Mouse (Mus musculus): ENCODE measurements around the gene Ppp6r2. TPM values are rescaled to one million over a fixed set of nuclear protein-coding genes. Genes with fewer than 3 reads are reported as not detected.

Ppp6r2 gene
- polyA plus RNA-seq, 1 experiment from 2014 or later: 25.0 TPM

- Histone ChIP-seq H3K4me2 (no peak overlapping the region), H3K27ac (no peak overlapping the region), H3K4me1 (peaks cover 27% of the 10 kb centered on the region), H3K27me3 (no peaks in the 10 kb centered on the region), H3K36me3 (peaks cover 22% of the 10 kb centered on the region), H3K4me3 (no peak overlapping the region), H3K9ac (no peak overlapping the region), H3K9me3 (no peaks in the 10 kb centered on the region)
- 50% methylated on average over 5 of the region's 5 CpGs for WGBS
- no peak for ATAC-seq (ENCODE audit: insufficient number of reproducible peaks, low FRiP score, low TSS enrichment, low read depth)
Measured at GRCm38 (mm10) chr15:89184141-89184936, 27.0 kb upstream of the Ppp6r2 start.

GRCm38 (mm10) chr15:89184937-89185227 lies 26.5 kb upstream of the Ppp6r2 start:
- Histone ChIP-seq H3K9ac (no peak overlapping the region), H3K9me3 (no peaks in the 10 kb centered on the region), H3K4me3 (no peak overlapping the region), H3K4me2 (no peak overlapping the region), H3K27ac (no peak overlapping the region), H3K4me1 (peaks cover 24% of the 10 kb centered on the region), H3K36me3 (peaks cover 24% of the 10 kb centered on the region), H3K27me3 (no peaks in the 10 kb centered on the region)
- ATAC-seq (ENCODE audit: insufficient number of reproducible peaks, low FRiP score, low TSS enrichment, low read depth): no peak
- WGBS: 83% methylated on average over 5 of the region's 5 CpGs

GRCm38 (mm10) chr15:89195261-89195681 lies 16.1 kb upstream of the Ppp6r2 start:
- Histone ChIP-seq H3K36me3 (peaks cover 7% of the 10 kb centered on the region; the same call in 1 of the 2 replicates), H3K4me2 (peak overlapping the region; percentile 66), H3K27ac (peak overlapping the region; percentile 100), H3K9ac (peak overlapping the region; percentile 93), H3K4me1 (peaks cover 14% of the 10 kb centered on the region), H3K27me3 (no peaks in the 10 kb centered on the region), H3K9me3 (no peaks in the 10 kb centered on the region), H3K4me3 (peak overlapping the region; percentile 89)
- WGBS: 26% methylated on average over 6 of the region's 6 CpGs
- no peak for ATAC-seq (ENCODE audit: insufficient number of reproducible peaks, low FRiP score, low TSS enrichment, low read depth)

- H3K27me3 ChIP-seq: no peaks in the 10 kb centered on the region
- peaks cover 14% of the 10 kb centered on the region for H3K4me1 ChIP-seq
- peak; percentile 94 for ATAC-seq (ENCODE audit: insufficient number of reproducible peaks, low FRiP score, low TSS enrichment, low read depth)
- under 1% methylated on average over 25 of the region's 25 CpGs for WGBS
- peak overlapping the region; percentile 100 for H3K27ac ChIP-seq
- no peaks in the 10 kb centered on the region for H3K9me3 ChIP-seq
- peak overlapping the region; percentile 66 for H3K4me2 ChIP-seq
- H3K9ac ChIP-seq: peak overlapping the region; percentile 93
- H3K36me3 ChIP-seq: 0 out of 2 replicates have a peak, but pooled peaks cover 3% of the 10 kb centered on the region
- H3K4me3 ChIP-seq: peak overlapping the region; percentile 89
Measured at GRCm38 (mm10) chr15:89195690-89196312, 15.6 kb upstream of the Ppp6r2 start.

GRCm38 (mm10) chr15:89196313-89196706 lies 15.0 kb upstream of the Ppp6r2 start, which contains the start of gene Dennd6b:
TSS of gene Dennd6b (minus strand) at chr15:89196496.
- Histone ChIP-seq H3K27me3 (no peaks in the 10 kb centered on the region), H3K4me1 (peaks cover 14% of the 10 kb centered on the region), H3K4me3 (peak within 1 kb of the TSS; percentile 89), H3K4me2 (peak within 1 kb of the TSS; percentile 66), H3K9me3 (no peaks in the 10 kb centered on the region), H3K9ac (peak within 1 kb of the TSS; percentile 93), H3K36me3 (0 out of 2 replicates have a peak, but pooled peaks cover 3% of the 10 kb centered on the region), H3K27ac (peak within 1 kb of the TSS; percentile 100)
- 1% methylated on average over 38 of the region's 38 CpGs for WGBS
- ATAC-seq (ENCODE audit: insufficient number of reproducible peaks, low FRiP score, low TSS enrichment, low read depth): peak; percentile 98

GRCm38 (mm10) chr15:89197056-89197455 lies 14.3 kb upstream of the Ppp6r2 start:
- Histone ChIP-seq H3K36me3 (0 out of 2 replicates have a peak, but pooled peaks cover 3% of the 10 kb centered on the region), H3K9me3 (no peaks in the 10 kb centered on the region), H3K27ac (peak overlapping the region; percentile 100), H3K4me3 (peak overlapping the region; percentile 89), H3K4me2 (peak overlapping the region; percentile 66), H3K4me1 (peaks cover 14% of the 10 kb centered on the region), H3K27me3 (no peaks in the 10 kb centered on the region), H3K9ac (0 out of 2 replicates have a peak overlapping the region, but pooled peaks have one; percentile 18)
- no peak for ATAC-seq (ENCODE audit: insufficient number of reproducible peaks, low FRiP score, low TSS enrichment, low read depth)
- WGBS: 73% methylated on average over 15 of the region's 15 CpGs

GRCm38 (mm10) chr15:89207457-89207856 lies 3.9 kb upstream of the Ppp6r2 start:
- no peak overlapping the region for H3K9ac ChIP-seq
- no peak overlapping the region for H3K27ac ChIP-seq
- no peaks in the 10 kb centered on the region for H3K36me3 ChIP-seq
- no peak for ATAC-seq (ENCODE audit: insufficient number of reproducible peaks, low FRiP score, low TSS enrichment, low read depth)
- 81% methylated on average over 4 of the region's 4 CpGs for WGBS
- H3K9me3 ChIP-seq: peaks cover 8% of the 10 kb centered on the region
- no peaks in the 10 kb centered on the region for H3K27me3 ChIP-seq
- no peak overlapping the region for H3K4me2 ChIP-seq
- H3K4me3 ChIP-seq: no peak overlapping the region
- peaks cover 12% of the 10 kb centered on the region for H3K4me1 ChIP-seq

GRCm38 (mm10) chr15:89209886-89210761 lies 1.2 kb upstream of the Ppp6r2 start:
- Histone ChIP-seq H3K9me3 (no peaks in the 10 kb centered on the region), H3K27ac (peak overlapping the region; percentile 82), H3K4me2 (peak overlapping the region; percentile 54), H3K36me3 (no peaks in the 10 kb centered on the region), H3K27me3 (no peaks in the 10 kb centered on the region), H3K4me1 (peaks cover 14% of the 10 kb centered on the region), H3K4me3 (peak overlapping the region; percentile 98), H3K9ac (no peak overlapping the region)
- WGBS: 14% methylated on average over 22 of the region's 22 CpGs
- no peak for ATAC-seq (ENCODE audit: insufficient number of reproducible peaks, low FRiP score, low TSS enrichment, low read depth)

GRCm38 (mm10) chr15:89211716-89212461 lies 536 bp downstream of the Ppp6r2 start:
- peak; percentile 33; the same call in 1 of the 2 replicates for ATAC-seq (ENCODE audit: insufficient number of reproducible peaks, low FRiP score, low TSS enrichment, low read depth)
- H3K27ac ChIP-seq: peak overlapping the region; percentile 82
- peak overlapping the region; percentile 99 for H3K9ac ChIP-seq
- peaks cover 13% of the 10 kb centered on the region for H3K36me3 ChIP-seq
- H3K4me2 ChIP-seq: peak overlapping the region; percentile 77
- peaks cover 14% of the 10 kb centered on the region for H3K4me1 ChIP-seq
- H3K9me3 ChIP-seq: no peaks in the 10 kb centered on the region
- H3K4me3 ChIP-seq: peak overlapping the region; percentile 98
- H3K27me3 ChIP-seq: no peaks in the 10 kb centered on the region
- 1% methylated on average over 35 of the region's 35 CpGs for WGBS

- H3K27me3 ChIP-seq: no peaks in the 10 kb centered on the region
- H3K4me3 ChIP-seq: peak overlapping the region; percentile 98
- H3K36me3 ChIP-seq: peaks cover 14% of the 10 kb centered on the region
- peak overlapping the region; percentile 99; the same call in 1 of the 2 replicates for H3K9ac ChIP-seq
- WGBS: 56% methylated on average over 6 of the region's 6 CpGs
- peaks cover 14% of the 10 kb centered on the region for H3K4me1 ChIP-seq
- H3K4me2 ChIP-seq: peak overlapping the region; percentile 77
- ATAC-seq (ENCODE audit: insufficient number of reproducible peaks, low FRiP score, low TSS enrichment, low read depth): no peak
- no peak overlapping the region for H3K27ac ChIP-seq
- no peaks in the 10 kb centered on the region for H3K9me3 ChIP-seq
Measured at GRCm38 (mm10) chr15:89212495-89212894, 1.1 kb downstream of the Ppp6r2 start.

- no peaks in the 10 kb centered on the region for H3K27me3 ChIP-seq
- no peak overlapping the region for H3K4me2 ChIP-seq
- peaks cover 14% of the 10 kb centered on the region for H3K36me3 ChIP-seq
- H3K4me1 ChIP-seq: peaks cover 14% of the 10 kb centered on the region
- H3K27ac ChIP-seq: no peak overlapping the region
- WGBS: 86% methylated on average over 3 of the region's 3 CpGs
- no peak for ATAC-seq (ENCODE audit: insufficient number of reproducible peaks, low FRiP score, low TSS enrichment, low read depth)
- no peak overlapping the region for H3K4me3 ChIP-seq
- H3K9me3 ChIP-seq: no peaks in the 10 kb centered on the region
- no peak overlapping the region for H3K9ac ChIP-seq
Measured at GRCm38 (mm10) chr15:89213517-89213916, 2.2 kb downstream of the Ppp6r2 start.

All from limb, embryonic 15.5 days (tissue).